Mouse (Mus musculus) liver, embryonic 16.5 days (tissue): ENCODE measurements around the gene Pcgf6. TPM values are rescaled to one million over a fixed set of nuclear protein-coding genes. Genes with fewer than 3 reads are reported as not detected.
"Not testable (repeated sequence)": the region's sequence is repeated elsewhere in the genome, so short reads cannot be mapped to it uniquely, and the experiment has no call there.

Experiments
- ATAC-seq: fragments of 200-750 bp; cut with Nextera tagmentation; 2 replicates; pipeline ENCODE4 v1.8.0; 2017; ENCODE audit warnings: low read depth, mild to moderate bottlenecking, moderate number of reproducible peaks, moderate library complexity
- H3K27ac ChIP-seq: fragments of 300-500 bp; sonication (generic); 2 replicates; pipeline ENCODE4 v1.5.1; 2014; ENCODE audit warnings: mild to moderate bottlenecking, low read length
- H3K27me3 ChIP-seq: fragments of 300-500 bp; sonication (generic); 2 replicates; pipeline ENCODE4 v1.6.1; 2014; ENCODE audit warnings: low read depth, low read length, mixed read lengths; ENCODE audit not compliant: control insufficient read depth, insufficient read depth
- H3K36me3 ChIP-seq: fragments of 300-500 bp; sonication (generic); 2 replicates; pipeline ENCODE4 v1.6.1; 2014; ENCODE audit warnings: mild to moderate bottlenecking; ENCODE audit not compliant: control insufficient read depth, insufficient read depth
- H3K4me1 ChIP-seq: fragments of 300-500 bp; sonication (generic); 2 replicates; pipeline ENCODE4 v1.6.1; 2014; ENCODE audit warnings: low read depth, low read length, mixed read lengths; ENCODE audit not compliant: control insufficient read depth
- H3K4me2 ChIP-seq: fragments of 300-500 bp; sonication (generic); 2 replicates; pipeline ENCODE4 v1.6.1; 2014; ENCODE audit warnings: low read depth, low read length, mixed read lengths
- H3K4me3 ChIP-seq: fragments of 300-500 bp; sonication (generic); 2 replicates; pipeline ENCODE4 v1.5.1; 2014; ENCODE audit warnings: low read depth, mild to moderate bottlenecking, low read length
- H3K9ac ChIP-seq: fragments of 300-500 bp; sonication (generic); 2 replicates; pipeline ENCODE4 v1.6.1; 2014; ENCODE audit warnings: low read depth, low read length
- H3K9me3 ChIP-seq: fragments of 300-500 bp; sonication (generic); replicated peaks from 2 replicates; pipeline ENCODE4 v1.6.1; 2016; ENCODE audit warnings: low read length; ENCODE audit not compliant: control insufficient read depth
- WGBS: fragments of 180-500 bp; shearing (Covaris S2); extraction: QIAGEN DNeasy Blood & Tissue Kit; methylation state at CpG from one replicate; pipeline ENCODE4 v1.1.7; 2014; ENCODE audit not compliant: insufficient replicate concordance; 5-methylcytosine and 5-hydroxymethylcytosine counted together
- polyA plus RNA-seq: library from polyadenylated mRNA; unstranded; fragments of >200 nt; fragmentation: Nextera tagmentation; extraction: Ambion mirVana; gene quantifications from 2 replicates; pipeline ENCODE4 v1.2.1, GENCODE M21; 2015

Pcgf6 gene
- polyA plus RNA-seq, 1 experiment from 2014 or later: 5.7 TPM

DNA sequence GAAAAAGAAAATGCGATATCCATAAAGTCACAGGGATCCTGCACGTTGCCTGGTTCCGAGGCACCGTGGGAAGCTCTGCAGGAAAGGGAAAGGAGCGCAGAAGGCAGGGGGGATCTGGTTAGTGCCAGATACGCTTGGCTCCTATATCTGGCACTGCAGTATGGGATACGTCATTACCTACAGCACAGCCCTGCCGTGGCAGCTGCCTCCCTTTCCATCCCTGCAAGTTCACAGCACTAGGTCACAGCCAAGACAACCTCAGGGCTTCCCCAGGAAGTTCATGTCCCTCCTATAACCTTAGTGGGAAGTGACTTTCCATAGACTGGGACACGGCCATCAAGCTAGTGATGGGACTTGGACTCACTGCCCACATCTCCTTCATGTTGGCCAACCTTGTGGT, 54.6 kb downstream of the Pcgf6 start:
- H3K9ac ChIP-seq: no peak overlapping the region
- no peaks in the 10 kb centered on the region for H3K9me3 ChIP-seq
- no peak overlapping the region for H3K4me2 ChIP-seq
- peaks cover 9% of the 10 kb centered on the region for H3K4me1 ChIP-seq
- no peak overlapping the region for H3K27ac ChIP-seq
- no peak overlapping the region for H3K4me3 ChIP-seq
- ATAC-seq: no peak
- 78% methylated on average over 9 of the region's 9 CpGs for WGBS
- H3K27me3 ChIP-seq: no peaks in the 10 kb centered on the region
- no peaks in the 10 kb centered on the region for H3K36me3 ChIP-seq

DNA sequence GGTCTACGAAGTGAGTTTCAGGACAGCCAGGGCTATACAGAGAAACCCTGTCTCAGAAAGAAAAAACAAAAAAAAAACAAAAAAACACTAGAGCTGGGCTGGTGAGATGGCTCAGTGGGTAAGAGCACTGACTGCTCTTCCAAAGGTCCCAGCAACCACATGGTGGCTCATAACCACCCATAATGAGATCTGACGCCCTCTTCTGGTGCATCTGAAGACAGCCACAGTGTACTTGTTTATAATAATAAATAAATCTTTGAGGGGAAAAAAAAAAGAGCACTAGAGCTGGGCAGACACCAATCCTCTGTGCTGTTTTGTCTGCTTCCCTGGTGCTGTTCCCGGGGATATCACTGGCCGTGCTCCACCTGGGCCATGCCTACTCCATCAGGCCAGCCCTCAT, 58.4 kb downstream of the Pcgf6 start:
- not testable (repeated sequence) for H3K4me2 ChIP-seq, H3K4me3 ChIP-seq, H3K36me3 ChIP-seq, H3K27ac ChIP-seq, H3K9ac ChIP-seq, ATAC-seq, H3K27me3 ChIP-seq, H3K9me3 ChIP-seq
- H3K4me1 ChIP-seq: peaks cover 32% of the 10 kb centered on the region
- WGBS: 60% methylated on average over 4 of the region's 4 CpGs

DNA sequence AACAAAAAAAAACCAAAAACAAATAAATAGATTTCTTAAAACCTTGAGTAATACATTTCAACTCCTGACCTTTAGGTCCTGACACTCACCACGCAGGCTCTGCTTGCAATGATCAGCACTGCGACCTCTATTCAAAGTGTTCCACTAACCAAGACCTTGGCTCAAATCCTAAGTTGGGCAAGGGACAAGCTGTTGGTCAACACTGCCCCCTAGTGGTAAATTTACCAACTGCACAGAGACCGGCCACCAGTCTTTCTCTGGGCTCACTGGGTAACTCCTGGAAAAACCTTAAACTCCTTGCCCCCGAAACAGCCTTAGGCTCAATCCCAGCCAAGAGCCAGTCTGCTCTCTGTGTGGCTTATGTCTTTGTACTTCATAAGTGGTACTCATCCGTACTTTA, 59.6 kb downstream of the Pcgf6 start:
- Histone ChIP-seq H3K27ac (no peak overlapping the region), H3K4me3 (no peak overlapping the region), H3K4me1 (peaks cover 38% of the 10 kb centered on the region), H3K36me3 (no peaks in the 10 kb centered on the region), H3K27me3 (no peaks in the 10 kb centered on the region), H3K4me2 (no peak overlapping the region), H3K9ac (no peak overlapping the region), H3K9me3 (no peaks in the 10 kb centered on the region)
- ATAC-seq: peak; percentile 20; the same call in 1 of the 2 replicates
- WGBS: 5% methylated on average over 5 of the region's 5 CpGs

DNA sequence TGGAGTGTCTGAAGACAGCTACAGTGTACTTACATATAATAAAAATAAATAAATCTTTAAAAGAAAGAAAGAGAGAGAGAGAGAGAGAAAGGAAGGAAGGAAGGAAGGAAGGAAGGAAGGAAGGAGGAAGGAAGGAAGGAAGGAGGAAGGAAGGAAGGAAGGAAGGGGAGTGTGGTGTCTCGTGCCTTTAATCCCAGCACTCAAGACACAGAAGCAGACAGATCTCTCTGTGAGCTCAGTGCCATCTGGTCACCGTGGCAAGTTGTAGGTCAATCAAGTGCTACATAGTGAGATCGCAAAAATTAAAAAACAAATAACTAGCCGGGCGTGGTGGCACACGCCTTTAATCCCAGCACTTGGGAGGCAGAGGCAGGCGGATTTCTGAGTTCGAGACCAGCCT, 60.1 kb downstream of the Pcgf6 start:
- 71% methylated on average over 8 of the region's 8 CpGs for WGBS
- not testable (repeated sequence) for H3K27me3 ChIP-seq, H3K9ac ChIP-seq, H3K9me3 ChIP-seq, ATAC-seq, H3K36me3 ChIP-seq, H3K4me2 ChIP-seq, H3K4me3 ChIP-seq, H3K27ac ChIP-seq
- peaks cover 38% of the 10 kb centered on the region for H3K4me1 ChIP-seq

DNA sequence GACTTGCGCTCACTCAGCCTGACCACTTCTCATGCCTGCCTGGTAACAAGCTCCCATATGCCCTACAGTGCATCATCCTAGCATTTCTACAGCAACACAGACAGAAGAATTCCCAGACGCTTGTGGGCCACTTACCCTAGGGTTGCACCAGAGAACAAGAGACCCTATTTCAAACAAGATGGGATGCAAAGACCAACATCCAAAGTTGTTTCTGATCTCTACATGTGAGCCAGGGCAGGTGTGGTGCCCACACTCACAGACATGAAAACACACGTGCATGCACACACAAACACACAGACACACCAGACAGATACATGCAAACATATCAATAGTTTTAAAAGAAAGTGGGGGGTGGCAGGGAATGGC, 60.6 kb downstream of the Pcgf6 start:
- Histone ChIP-seq H3K27ac (peak overlapping the region; percentile 90), H3K4me1 (peaks cover 41% of the 10 kb centered on the region), H3K9me3 (no peaks in the 10 kb centered on the region), H3K9ac (0 out of 2 replicates have a peak overlapping the region, but pooled peaks have one; percentile 16), H3K4me3 (no peak overlapping the region), H3K36me3 (no peaks in the 10 kb centered on the region), H3K27me3 (no peaks in the 10 kb centered on the region), H3K4me2 (0 out of 2 replicates have a peak overlapping the region, but pooled peaks have one; percentile 13)
- 71% methylated on average over 3 of the region's 3 CpGs for WGBS
- no peak for ATAC-seq

DNA sequence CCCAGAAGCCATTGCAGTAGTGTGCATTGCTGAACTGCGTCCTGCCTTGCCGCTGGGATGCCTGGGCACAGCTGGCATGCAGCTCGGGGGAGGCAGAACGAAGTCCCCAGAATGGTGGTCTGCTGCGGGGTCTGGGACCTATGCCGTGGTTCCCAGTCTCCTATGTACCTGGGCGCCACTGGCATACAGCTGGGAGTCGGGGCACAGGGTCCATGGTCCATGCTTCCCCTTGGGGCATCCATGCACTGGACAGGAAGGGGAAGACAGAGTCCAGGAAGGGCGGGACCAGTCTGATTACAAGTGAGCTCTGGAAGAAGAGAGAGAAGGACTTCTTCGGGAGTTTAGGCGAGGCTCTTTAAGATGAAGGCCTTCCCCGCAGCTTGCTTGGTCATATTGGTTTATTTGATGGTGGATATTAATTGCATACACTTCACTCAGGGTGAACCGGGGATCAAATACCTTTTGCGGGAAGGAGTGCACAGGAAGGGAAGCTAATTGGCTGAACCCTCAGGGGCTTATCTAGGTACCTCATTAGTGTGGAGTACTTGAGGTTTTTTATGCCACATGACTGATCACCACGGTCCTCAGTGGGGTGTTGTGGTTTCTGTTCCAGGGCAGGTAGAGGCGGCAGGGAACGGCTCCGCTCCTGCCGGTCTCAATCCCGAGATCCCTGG, 61.1 kb downstream of the Pcgf6 start:
- Histone ChIP-seq H3K27ac (peak overlapping the region; percentile 90), H3K36me3 (no peaks in the 10 kb centered on the region), H3K9me3 (no peaks in the 10 kb centered on the region), H3K27me3 (no peaks in the 10 kb centered on the region), H3K4me1 (peaks cover 46% of the 10 kb centered on the region), H3K4me3 (no peak overlapping the region), H3K9ac (0 out of 2 replicates have a peak overlapping the region, but pooled peaks have one; percentile 16), H3K4me2 (0 out of 2 replicates have a peak overlapping the region, but pooled peaks have one; percentile 13)
- WGBS: 47% methylated on average over 20 of the region's 20 CpGs
- ATAC-seq: no peak

DNA sequence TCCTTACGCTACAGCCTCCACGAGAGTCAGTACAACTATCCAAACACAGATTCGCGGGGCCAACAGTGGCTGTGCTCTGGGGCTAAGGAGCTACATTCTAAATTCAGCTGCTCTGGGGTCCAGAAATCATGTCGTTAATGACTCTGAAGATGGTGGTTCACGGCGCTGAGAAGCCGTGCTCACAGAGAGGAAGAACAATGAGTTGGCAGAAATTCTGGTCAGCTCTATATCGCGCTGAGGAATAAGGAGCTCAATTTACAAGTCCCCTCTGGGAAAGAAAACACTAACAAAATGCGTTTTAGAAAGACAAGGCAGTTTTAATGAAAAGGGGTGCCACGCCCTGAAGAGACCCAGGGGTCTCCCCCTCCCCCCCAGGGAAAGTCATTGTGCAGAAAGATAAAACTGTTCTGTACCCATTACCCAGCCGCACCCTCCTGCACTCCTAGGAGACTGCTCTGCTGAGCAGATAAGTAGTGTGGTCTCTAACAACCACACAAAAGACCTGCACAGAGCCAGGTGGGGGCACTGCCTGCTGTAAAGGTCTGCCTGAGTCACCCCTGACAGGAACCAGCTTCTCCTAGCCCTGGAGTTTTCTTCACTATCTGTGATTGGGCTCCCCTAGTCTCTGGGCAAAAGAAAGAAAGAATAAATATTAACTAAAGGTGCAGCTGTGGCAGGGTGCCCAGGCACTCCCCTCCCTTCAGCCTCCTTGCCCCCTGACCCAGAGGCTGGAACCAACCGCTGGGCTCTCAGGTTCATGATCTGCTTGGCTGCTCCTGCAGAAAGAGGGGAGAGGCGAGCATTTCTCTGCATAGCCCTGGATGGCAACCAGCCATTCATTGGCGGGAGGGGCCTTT, 62.2 kb downstream of the Pcgf6 start:
- Histone ChIP-seq H3K4me2 (peak overlapping the region; percentile 72), H3K4me1 (peaks cover 56% of the 10 kb centered on the region), H3K27me3 (no peaks in the 10 kb centered on the region), H3K4me3 (peak overlapping the region; percentile 47), H3K9me3 (no peaks in the 10 kb centered on the region), H3K27ac (peak overlapping the region; percentile 90), H3K36me3 (no peaks in the 10 kb centered on the region), H3K9ac (peak overlapping the region; percentile 65)
- ATAC-seq: peak; percentile 85
- 15% methylated on average over 16 of the region's 16 CpGs for WGBS

DNA sequence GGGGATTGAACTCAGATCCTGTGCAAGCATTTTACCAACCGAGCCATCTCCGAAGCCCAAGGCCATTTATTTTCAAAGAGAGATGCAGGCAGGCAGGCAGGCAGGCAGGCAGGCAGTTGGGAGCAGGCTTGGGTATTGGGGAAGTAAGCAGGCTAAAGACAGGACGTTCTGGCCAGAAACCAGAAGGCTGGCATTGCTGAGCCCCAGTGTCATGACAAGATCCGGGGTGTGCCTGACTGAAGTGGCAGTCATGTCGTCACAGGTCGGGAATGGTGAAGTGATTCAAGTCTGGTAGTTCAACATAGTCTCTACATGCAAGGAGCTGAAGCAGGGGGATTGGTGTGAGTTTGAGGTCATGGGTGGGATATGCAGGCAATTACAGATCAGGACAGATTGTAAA, 63.1 kb downstream of the Pcgf6 start:
- H3K4me2 ChIP-seq: peak overlapping the region; percentile 72
- H3K4me3 ChIP-seq: peak overlapping the region; percentile 47; the same call in 1 of the 2 replicates

More for the DNA sequence above, 63.1 kb downstream of the Pcgf6 start:
- 40% methylated on average over 6 of the region's 6 CpGs for WGBS
- no peaks in the 10 kb centered on the region for H3K9me3 ChIP-seq
- H3K9ac ChIP-seq: peak overlapping the region; percentile 65
- ATAC-seq: no peak
- H3K27ac ChIP-seq: peak overlapping the region; percentile 90
- no peaks in the 10 kb centered on the region for H3K36me3 ChIP-seq
- peaks cover 60% of the 10 kb centered on the region for H3K4me1 ChIP-seq
- no peaks in the 10 kb centered on the region for H3K27me3 ChIP-seq
